Mouse (Mus musculus) olfactory bulb, adult 2 months (tissue): ENCODE measurements around the gene Tmem86a.

ENCODE experiments used
- CTCF ChIP-seq: fragments of 200-500 bp; IDR thresholded peaks from 2 replicates; pipeline ENCODE4 v1.5.1; 2012; ENCODE audit warnings: low read depth, mild to moderate bottlenecking, low read length, moderate library complexity; ENCODE audit not compliant: insufficient read depth
- POLR2A ChIP-seq: fragments of 200-500 bp; IDR thresholded peaks from 2 replicates; pipeline ENCODE4 v1.6.1; 2012; ENCODE audit warnings: mild to moderate bottlenecking, low read depth, low read length, moderate library complexity; ENCODE audit not compliant: insufficient read depth

- TF ChIP-seq CTCF: peak; percentile 35; the same call in 1 of the 2 replicates
- TF ChIP-seq POLR2A: no peak
These were observed 30.9 kb downstream of the Tmem86a start for GRCm38 (mm10) chr7:47081277-47081676.
